Mouse (Mus musculus): ENCODE measurements around the gene Slc9a9. TPM values are rescaled to one million over a fixed set of nuclear protein-coding genes. Genes with fewer than 3 reads are reported as not detected.

The Slc9a9 gene
- polyA plus RNA-seq, 1 experiment from 2014 or later: 8.5 TPM

DNA sequence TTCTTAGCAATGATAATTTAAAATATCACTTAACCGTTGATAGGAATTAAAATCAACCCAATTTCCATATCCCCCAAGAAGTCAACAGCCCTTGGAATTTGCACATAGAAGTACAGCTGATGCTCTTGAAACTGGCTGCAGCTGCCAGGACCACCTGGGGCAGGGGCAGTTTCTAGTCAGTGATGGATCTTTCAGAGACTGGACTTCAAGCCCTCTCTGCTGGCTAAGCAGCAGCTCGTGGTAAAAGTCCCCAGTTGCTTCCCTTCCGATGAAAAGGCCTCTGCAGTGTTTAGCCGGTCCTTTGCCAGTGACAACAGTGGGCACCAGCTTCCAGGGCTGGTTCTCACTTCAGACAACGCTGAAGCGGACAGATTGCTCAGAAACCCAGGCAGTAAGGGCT lies 62.4 kb downstream of the Slc9a9 start:
- Histone ChIP-seq H3K9ac (replicated peaks; ENCODE audit: low read depth, low read length) (no peak overlapping the region), H3K4me3 (ENCODE audit: low read depth, low read length) (no peak overlapping the region), H3K9me3 (ENCODE audit: control insufficient read depth, low read length) (no peaks in the 10 kb centered on the region; the same call in 1 of the 2 replicates), H3K4me1 (ENCODE audit: control insufficient read depth, insufficient read depth, low read length) (no peaks in the 10 kb centered on the region), H3K36me3 (ENCODE audit: control insufficient read depth, insufficient read depth, low read length) (no peaks in the 10 kb centered on the region), H3K27me3 (ENCODE audit: control insufficient read depth, insufficient read depth, low read length) (no peaks in the 10 kb centered on the region), H3K4me2 (ENCODE audit: low read depth, low read length) (no peak overlapping the region), H3K27ac (ENCODE audit: low read depth, low read length) (no peak overlapping the region)
- 51% methylated on average over 6 of the region's 6 CpGs for WGBS
- no peak for ATAC-seq (ENCODE audit: low read depth)

DNA sequence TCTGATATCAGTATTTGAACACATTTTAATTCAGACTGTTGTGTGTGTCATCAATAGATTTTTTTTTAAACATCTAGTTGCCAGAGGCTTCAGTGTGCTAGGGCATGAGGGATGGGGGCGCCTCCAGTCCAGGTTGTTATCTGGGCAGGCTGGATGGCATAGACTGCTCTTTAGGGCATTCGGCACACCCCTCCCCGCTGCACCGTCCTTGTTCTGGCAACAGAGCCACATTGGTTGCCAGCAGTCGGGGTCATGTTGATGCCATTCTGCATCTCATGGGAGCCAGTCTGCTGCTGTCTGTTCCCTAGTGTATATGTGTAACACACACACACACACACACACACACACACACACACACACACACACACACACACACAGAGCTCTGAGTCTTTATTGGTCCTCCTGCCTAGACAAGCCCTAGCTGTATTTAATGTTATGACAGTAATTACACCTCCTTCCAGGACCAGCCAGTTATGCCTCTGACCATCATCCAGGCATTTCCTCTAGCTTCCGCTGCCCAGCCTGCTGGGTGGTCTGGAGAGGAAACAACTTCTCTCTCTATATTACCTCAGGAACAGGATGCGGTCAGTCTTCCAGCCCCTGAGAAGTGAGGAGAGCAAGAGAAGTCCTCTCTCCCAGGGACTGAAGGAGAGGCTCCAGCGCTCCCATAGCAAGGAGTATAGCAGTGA lies 63.0 kb downstream of the Slc9a9 start:
- peak; percentile 52; the same call in 1 of the 2 replicates for ATAC-seq (ENCODE audit: low read depth)
- Histone ChIP-seq H3K36me3 (ENCODE audit: control insufficient read depth, insufficient read depth, low read length) (no peaks in the 10 kb centered on the region), H3K4me2 (ENCODE audit: low read depth, low read length) (no peak overlapping the region), H3K9ac (replicated peaks; ENCODE audit: low read depth, low read length) (no peak overlapping the region), H3K4me3 (ENCODE audit: low read depth, low read length) (no peak overlapping the region), H3K9me3 (ENCODE audit: control insufficient read depth, low read length) (no peaks in the 10 kb centered on the region; the same call in 1 of the 2 replicates), H3K27ac (ENCODE audit: low read depth, low read length) (no peak overlapping the region), H3K27me3 (ENCODE audit: control insufficient read depth, insufficient read depth, low read length) (no peaks in the 10 kb centered on the region), H3K4me1 (ENCODE audit: control insufficient read depth, insufficient read depth, low read length) (no peaks in the 10 kb centered on the region)
- 58% methylated on average over 8 of the region's 8 CpGs for WGBS

DNA sequence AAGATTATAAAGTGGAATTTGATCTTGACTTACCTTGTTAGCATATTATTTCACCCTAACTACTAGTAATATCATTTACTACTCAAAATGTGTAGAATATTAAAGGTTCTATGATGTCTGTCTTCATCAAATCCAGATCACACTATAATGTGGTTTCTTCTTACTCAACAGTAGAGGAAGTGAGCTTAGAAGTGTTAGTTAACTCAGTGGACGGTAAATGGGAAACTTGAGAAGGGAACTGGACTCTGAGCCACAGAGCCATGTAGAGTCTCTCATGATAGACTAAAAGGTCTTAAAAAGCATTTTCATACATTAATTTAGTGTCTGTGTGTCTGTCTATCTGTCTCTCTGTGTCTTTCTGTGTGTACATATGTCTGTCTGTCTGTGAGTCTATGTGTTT lies 64.6 kb downstream of the Slc9a9 start:
- Histone ChIP-seq H3K4me1 (ENCODE audit: control insufficient read depth, insufficient read depth, low read length) (no peaks in the 10 kb centered on the region), H3K4me3 (ENCODE audit: low read depth, low read length) (no peak overlapping the region), H3K27ac (ENCODE audit: low read depth, low read length) (no peak overlapping the region), H3K4me2 (ENCODE audit: low read depth, low read length) (no peak overlapping the region), H3K27me3 (ENCODE audit: control insufficient read depth, insufficient read depth, low read length) (no peaks in the 10 kb centered on the region), H3K9ac (replicated peaks; ENCODE audit: low read depth, low read length) (no peak overlapping the region), H3K36me3 (ENCODE audit: control insufficient read depth, insufficient read depth, low read length) (no peaks in the 10 kb centered on the region), H3K9me3 (ENCODE audit: control insufficient read depth, low read length) (no peaks in the 10 kb centered on the region)
- 90% methylated on average over 1 of the region's 1 CpGs for WGBS
- ATAC-seq (ENCODE audit: low read depth): no peak

GRCm38 (mm10) chr9:94737226-94737625 lies 67.5 kb downstream of the Slc9a9 start:
- no peak overlapping the region for H3K9ac ChIP-seq (replicated peaks; ENCODE audit: low read depth, low read length)
- no peak for ATAC-seq (ENCODE audit: low read depth)
- H3K4me3 ChIP-seq (ENCODE audit: low read depth, low read length): no peak overlapping the region
- no peaks in the 10 kb centered on the region for H3K27me3 ChIP-seq (ENCODE audit: control insufficient read depth, insufficient read depth, low read length)
- H3K9me3 ChIP-seq (ENCODE audit: control insufficient read depth, low read length): no peaks in the 10 kb centered on the region
- no peak overlapping the region for H3K27ac ChIP-seq (ENCODE audit: low read depth, low read length)
- no peaks in the 10 kb centered on the region for H3K4me1 ChIP-seq (ENCODE audit: control insufficient read depth, insufficient read depth, low read length)
- WGBS: 69% methylated on average over 5 of the region's 5 CpGs
- H3K4me2 ChIP-seq (ENCODE audit: low read depth, low read length): no peak overlapping the region
- no peaks in the 10 kb centered on the region for H3K36me3 ChIP-seq (ENCODE audit: control insufficient read depth, insufficient read depth, low read length)

DNA sequence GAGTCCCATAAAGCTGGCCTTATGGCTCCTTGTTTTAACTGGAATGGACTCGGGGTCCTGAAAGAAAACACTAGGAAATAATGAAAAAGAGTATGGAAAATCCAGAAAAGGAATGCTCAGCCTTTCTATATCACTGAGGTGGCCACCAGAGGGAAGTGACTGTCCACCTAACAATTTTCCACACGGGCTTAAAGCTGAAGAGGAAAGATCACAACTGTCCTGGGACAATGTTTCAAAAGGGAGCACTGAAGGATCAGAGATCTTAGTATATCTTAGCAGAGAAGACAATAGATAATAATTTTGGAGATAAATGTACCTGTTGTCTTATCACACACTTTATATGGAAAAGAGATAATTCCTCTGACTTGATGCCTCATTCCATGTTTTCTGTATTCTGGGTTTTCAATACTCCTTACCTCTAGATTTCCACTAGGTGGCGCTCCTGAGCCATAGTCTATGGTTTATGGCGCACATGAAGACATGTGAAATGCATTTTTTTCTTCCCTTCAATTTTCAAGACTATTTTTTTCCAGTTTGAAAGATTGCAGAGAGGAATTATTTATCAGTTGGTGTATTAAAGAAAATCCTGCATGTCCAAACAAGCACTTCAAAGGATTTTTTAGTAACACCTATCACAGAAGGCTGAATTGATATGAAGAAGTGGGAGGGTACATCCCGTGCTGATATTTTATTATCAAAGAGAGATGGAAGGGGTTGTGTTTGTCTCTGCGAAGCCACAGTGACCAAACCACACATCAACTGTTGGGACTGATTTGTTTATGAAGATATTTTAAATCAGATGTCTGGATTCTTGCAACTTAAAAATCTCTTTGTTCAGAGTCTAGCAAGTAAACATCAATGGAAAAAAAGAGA lies 69.1 kb downstream of the Slc9a9 start:
- 40% methylated on average over 6 of the region's 6 CpGs for WGBS
- Histone ChIP-seq H3K4me1 (ENCODE audit: control insufficient read depth, insufficient read depth, low read length) (no peaks in the 10 kb centered on the region), H3K9ac (replicated peaks; ENCODE audit: low read depth, low read length) (no peak overlapping the region), H3K27me3 (ENCODE audit: control insufficient read depth, insufficient read depth, low read length) (no peaks in the 10 kb centered on the region), H3K27ac (ENCODE audit: low read depth, low read length) (no peak overlapping the region), H3K4me2 (ENCODE audit: low read depth, low read length) (no peak overlapping the region), H3K4me3 (ENCODE audit: low read depth, low read length) (no peak overlapping the region), H3K9me3 (ENCODE audit: control insufficient read depth, low read length) (no peaks in the 10 kb centered on the region), H3K36me3 (ENCODE audit: control insufficient read depth, insufficient read depth, low read length) (no peaks in the 10 kb centered on the region)
- peak; percentile 70 for ATAC-seq (ENCODE audit: low read depth)

- WGBS: 86% methylated on average over 3 of the region's 3 CpGs
- no peaks in the 10 kb centered on the region for H3K27me3 ChIP-seq (ENCODE audit: control insufficient read depth, insufficient read depth, low read length)
- no peak overlapping the region for H3K9ac ChIP-seq (replicated peaks; ENCODE audit: low read depth, low read length)
- no peak for ATAC-seq (ENCODE audit: low read depth)
- no peak overlapping the region for H3K4me2 ChIP-seq (ENCODE audit: low read depth, low read length)
- H3K36me3 ChIP-seq (ENCODE audit: control insufficient read depth, insufficient read depth, low read length): no peaks in the 10 kb centered on the region
- no peaks in the 10 kb centered on the region for H3K9me3 ChIP-seq (ENCODE audit: control insufficient read depth, low read length)
- H3K4me1 ChIP-seq (ENCODE audit: control insufficient read depth, insufficient read depth, low read length): no peaks in the 10 kb centered on the region
- H3K4me3 ChIP-seq (ENCODE audit: low read depth, low read length): no peak overlapping the region
- no peak overlapping the region for H3K27ac ChIP-seq (ENCODE audit: low read depth, low read length)
Measured at GRCm38 (mm10) chr9:94740841-94741240, 71.1 kb downstream of the Slc9a9 start.

GRCm38 (mm10) chr9:94743291-94743690 lies 73.6 kb downstream of the Slc9a9 start:
- WGBS: 90% methylated on average over 1 of the region's 1 CpGs
- Histone ChIP-seq H3K36me3 (ENCODE audit: control insufficient read depth, insufficient read depth, low read length) (no peaks in the 10 kb centered on the region), H3K4me3 (ENCODE audit: low read depth, low read length) (no peak overlapping the region), H3K27me3 (ENCODE audit: control insufficient read depth, insufficient read depth, low read length) (no peaks in the 10 kb centered on the region), H3K4me2 (ENCODE audit: low read depth, low read length) (no peak overlapping the region), H3K9me3 (ENCODE audit: control insufficient read depth, low read length) (no peaks in the 10 kb centered on the region), H3K9ac (replicated peaks; ENCODE audit: low read depth, low read length) (no peak overlapping the region), H3K4me1 (ENCODE audit: control insufficient read depth, insufficient read depth, low read length) (no peaks in the 10 kb centered on the region), H3K27ac (ENCODE audit: low read depth, low read length) (no peak overlapping the region)
- ATAC-seq (ENCODE audit: low read depth): no peak

GRCm38 (mm10) chr9:94748503-94748902 lies 78.8 kb downstream of the Slc9a9 start:
- WGBS: 18% methylated on average over 2 of the region's 2 CpGs
- ATAC-seq (ENCODE audit: low read depth): peak; percentile 46
- Histone ChIP-seq H3K4me1 (ENCODE audit: control insufficient read depth, insufficient read depth, low read length) (no peaks in the 10 kb centered on the region), H3K4me2 (ENCODE audit: low read depth, low read length) (no peak overlapping the region), H3K27me3 (ENCODE audit: control insufficient read depth, insufficient read depth, low read length) (no peaks in the 10 kb centered on the region), H3K4me3 (ENCODE audit: low read depth, low read length) (no peak overlapping the region), H3K9ac (replicated peaks; ENCODE audit: low read depth, low read length) (no peak overlapping the region), H3K9me3 (ENCODE audit: control insufficient read depth, low read length) (no peaks in the 10 kb centered on the region), H3K27ac (ENCODE audit: low read depth, low read length) (no peak overlapping the region), H3K36me3 (ENCODE audit: control insufficient read depth, insufficient read depth, low read length) (no peaks in the 10 kb centered on the region)

DNA sequence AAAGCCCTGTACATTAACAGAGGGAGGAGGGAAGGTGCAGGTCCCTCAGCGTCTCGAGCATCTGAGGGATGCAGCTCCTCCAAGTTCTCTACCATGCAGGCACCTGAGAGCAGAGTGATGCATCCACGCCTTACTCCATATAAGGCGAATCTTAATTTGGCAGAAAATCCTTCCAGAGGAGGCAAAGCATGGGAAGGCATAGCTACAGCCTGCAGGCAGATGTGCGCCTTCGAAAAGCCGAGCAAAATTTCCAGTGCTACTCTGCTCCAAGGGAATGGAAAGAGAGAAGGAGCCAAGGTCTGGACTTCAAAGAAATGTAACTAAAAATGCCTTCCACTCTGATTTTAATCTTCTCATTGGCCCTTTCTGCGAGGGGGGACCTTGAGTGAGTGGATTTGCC lies 80.5 kb downstream of the Slc9a9 start:
- H3K9me3 ChIP-seq (ENCODE audit: control insufficient read depth, low read length): no peaks in the 10 kb centered on the region
- H3K27me3 ChIP-seq (ENCODE audit: control insufficient read depth, insufficient read depth, low read length): no peaks in the 10 kb centered on the region
- WGBS: 90% methylated on average over 8 of the region's 8 CpGs
- H3K4me3 ChIP-seq (ENCODE audit: low read depth, low read length): no peak overlapping the region
- no peaks in the 10 kb centered on the region for H3K36me3 ChIP-seq (ENCODE audit: control insufficient read depth, insufficient read depth, low read length)
- H3K27ac ChIP-seq (ENCODE audit: low read depth, low read length): no peak overlapping the region
- no peak for ATAC-seq (ENCODE audit: low read depth)
- H3K9ac ChIP-seq (replicated peaks; ENCODE audit: low read depth, low read length): no peak overlapping the region
- no peaks in the 10 kb centered on the region for H3K4me1 ChIP-seq (ENCODE audit: control insufficient read depth, insufficient read depth, low read length)
- no peak overlapping the region for H3K4me2 ChIP-seq (ENCODE audit: low read depth, low read length)
